ENCODE assay signal across 27 mouse cellular contexts in the genomic region with DNA sequence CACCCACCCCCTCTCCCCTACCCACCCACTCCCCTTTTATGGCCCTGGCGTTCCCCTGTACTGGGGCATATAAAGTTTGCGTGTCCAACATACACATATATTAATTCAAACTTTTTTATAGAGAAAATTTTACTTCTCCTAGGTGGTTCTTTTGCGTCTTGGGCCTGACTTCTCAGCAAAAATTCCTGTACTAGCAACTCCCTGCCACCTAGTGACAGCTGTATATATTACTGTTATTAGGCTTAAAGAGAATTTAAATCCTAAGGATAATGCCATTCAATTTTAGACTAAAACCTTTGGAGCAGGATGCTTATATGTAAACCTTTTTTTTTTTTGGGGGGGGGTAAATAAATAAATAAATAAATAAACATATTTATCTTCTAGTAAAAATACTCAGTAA. TPM values are rescaled to one million over a fixed set of nuclear protein-coding genes. Genes with fewer than 3 reads are reported as not detected.
A peak's percentile ranks its signal among the peaks of the same experiment; 100 is the strongest.
DNase-seq lines count a peak whose midpoint lies in the region; ATAC-seq and TF ChIP-seq lines count a peak whose summit lies in the region.
"Had no signal": no experiment of that assay in that cellular context is flagged by ENCODE, and none has a peak within 500 bp of the region (broad histone marks: within the 10 kb centered on the region; RNA-seq: fewer than 3 reads in every experiment).

No protein-coding gene starts in this region.

- TF ChIP-seq POLR2A in MEL (IDR thresholded peaks at IDR 0.05; ENCODE audit: control insufficient read depth in 1 of 2, insufficient read depth in 1 of 2, low read depth in 1 of 2, low read length in 2 of 2, poor library complexity in 1 of 2): no peak

- peak; percentile 40 for TF ChIP-seq RAD21 in MEL (IDR thresholded peaks at IDR 0.05; ENCODE audit: low read depth, low read length)

- H3K27ac ChIP-seq in hindbrain, postnatal 0 days: no peak overlapping the region
- H3K27ac ChIP-seq in hindbrain, embryonic 14.5 days: no peak overlapping the region
- H3K27ac ChIP-seq in lung, embryonic 14.5 days (ENCODE audit: low read depth): no peak overlapping the region
- no peak overlapping the region for H3K27ac ChIP-seq in MEL (ENCODE audit: control insufficient read depth, low read depth, low read length)
- H3K27ac ChIP-seq in stomach, postnatal 0 days (replicated peaks): no peak overlapping the region
- H3K27ac ChIP-seq: heart, embryonic 10.5 days; hindbrain, embryonic 10.5 days; limb, embryonic 15.5 days; liver, embryonic 15.5 days; midbrain, embryonic 12.5 days; neural tube, embryonic 13.5 days had no signal

- 87% methylated on average over 3 of the region's 3 CpGs for WGBS in hindbrain, postnatal 0 days
- 84% methylated on average over 3 of the region's 3 CpGs for WGBS in hindbrain, embryonic 14.5 days
- WGBS in lung, embryonic 14.5 days: 67% methylated on average over 3 of the region's 3 CpGs
- 71% methylated on average over 3 of the region's 3 CpGs for whole genome bisulfite sequencing in stomach, postnatal 0 days

- no peaks in the 10 kb centered on the region for H3K4me1 ChIP-seq in hindbrain, postnatal 0 days (ENCODE audit: insufficient read depth, low read length)
- H3K4me1 ChIP-seq in hindbrain, embryonic 14.5 days (replicated peaks; ENCODE audit: control insufficient read depth, insufficient read depth, low read length): no peaks in the 10 kb centered on the region
- no peaks in the 10 kb centered on the region for H3K4me1 ChIP-seq in lung, embryonic 14.5 days (ENCODE audit: insufficient read depth)
- no peaks in the 10 kb centered on the region for H3K4me1 ChIP-seq in MEL (ENCODE audit: control insufficient read depth in 1 of 2, insufficient read depth in 2 of 2, low read length in 2 of 2)
- H3K4me1 ChIP-seq in stomach, postnatal 0 days (replicated peaks; ENCODE audit: control insufficient read depth, insufficient read depth): no peaks in the 10 kb centered on the region
- H3K4me1 ChIP-seq: liver, embryonic 15.5 days; midbrain, embryonic 12.5 days; neural tube, embryonic 13.5 days had no signal

- peaks cover 6% of the 10 kb centered on the region; the same call in 1 of the 2 replicates for H3K36me3 ChIP-seq in hindbrain, postnatal 0 days (ENCODE audit: insufficient read depth, low read length)
- peaks cover 10% of the 10 kb centered on the region for H3K36me3 ChIP-seq in hindbrain, embryonic 14.5 days (replicated peaks; ENCODE audit: control insufficient read depth, insufficient read depth)
- H3K36me3 ChIP-seq in lung, embryonic 14.5 days (ENCODE audit: insufficient read depth): peaks cover 6% of the 10 kb centered on the region; the same call in 1 of the 2 replicates
- H3K36me3 ChIP-seq in MEL (ENCODE audit: control insufficient read depth in 1 of 2, insufficient read depth in 2 of 2, low read length in 2 of 2): no peaks in the 10 kb centered on the region
- peaks cover under 1% of the 10 kb centered on the region for H3K36me3 ChIP-seq in stomach, postnatal 0 days (ENCODE audit: control insufficient read depth, insufficient read depth, low read length)

- no peak for ATAC-seq in hindbrain, postnatal 0 days
- no peak for ATAC-seq in hindbrain, embryonic 14.5 days (ENCODE audit: low FRiP score)
- no peak for ATAC-seq in lung, embryonic 14.5 days (ENCODE audit: insufficient read depth)
- ATAC-seq in stomach, postnatal 0 days (ENCODE audit: low FRiP score, low TSS enrichment): no peak
- ATAC-seq: forebrain, embryonic 14.5 days had no signal

- no peaks in the 10 kb centered on the region for H3K27me3 ChIP-seq in hindbrain, postnatal 0 days (ENCODE audit: insufficient read depth, low read length)
- no peaks in the 10 kb centered on the region for H3K27me3 ChIP-seq in hindbrain, embryonic 14.5 days (ENCODE audit: control insufficient read depth, insufficient read depth, low read length)
- no peaks in the 10 kb centered on the region for H3K27me3 ChIP-seq in lung, embryonic 14.5 days (ENCODE audit: insufficient read depth, low read length)
- H3K27me3 ChIP-seq in MEL (ENCODE audit: control insufficient read depth in 1 of 2, insufficient read depth in 2 of 2, low read length in 2 of 2): no peaks in the 10 kb centered on the region; a peak in 1 of 4 replicates
- no peaks in the 10 kb centered on the region for H3K27me3 ChIP-seq in stomach, postnatal 0 days (ENCODE audit: control insufficient read depth, insufficient read depth, low read length)
- H3K27me3 ChIP-seq: limb, embryonic 15.5 days; liver, embryonic 15.5 days; midbrain, embryonic 12.5 days; neural tube, embryonic 13.5 days had no signal

- DNase-seq in hindbrain, postnatal 0 days (ENCODE audit: low spot score): no peak
- DNase-seq in hindbrain, embryonic 14.5 days (ENCODE audit: low spot score): no peak
- DNase-seq in lung, embryonic 14.5 days: peak; percentile 46
- DNase-seq in lung, adult 18-20 months: no peak
- DNase-seq in MEL (ENCODE audit: low read depth, low spot score): peak; percentile 40
- no peak for DNase-seq in stomach, postnatal 0 days (ENCODE audit: low spot score)
- DNase-seq in frontal cortex, postnatal 10 days (ENCODE audit: low spot score in 2 of 2): no peak
- DNase-seq: adrenal gland, postnatal 10 days; cerebellum, adult 9-10 months; gastrocnemius, postnatal 10 days; heart, postnatal 10 days; kidney, adult 18-20 months; kidney, postnatal 14 days; layer of hippocampus, postnatal 36 days; lung, postnatal 10 days; right cerebral cortex, postnatal 4 days; thymus, adult 18-20 months; thymus, postnatal 36 days had no signal

- TF ChIP-seq EP300 in MEL (IDR thresholded peaks at IDR 0.05; ENCODE audit: low read depth in 1 of 2, low read length in 2 of 2): no peak
- TF ChIP-seq EP300 in stomach, postnatal 0 days (optimal IDR thresholded peaks at IDR 0.05): no peak

- H3K4me3 ChIP-seq in hindbrain, postnatal 0 days (ENCODE audit: low read length): no peak overlapping the region
- no peak overlapping the region for H3K4me3 ChIP-seq in hindbrain, embryonic 14.5 days (replicated peaks; ENCODE audit: low read length)
- no peak overlapping the region for H3K4me3 ChIP-seq in lung, embryonic 14.5 days (ENCODE audit: low read depth, low read length)
- H3K4me3 ChIP-seq in MEL (ENCODE audit: control insufficient read depth in 1 of 2, insufficient read depth in 1 of 2, low read depth in 2 of 2, low read length in 2 of 2): no peak overlapping the region
- H3K4me3 ChIP-seq in stomach, postnatal 0 days (ENCODE audit: low read depth, low read length): no peak overlapping the region
- H3K4me3 ChIP-seq: heart, embryonic 10.5 days; hindbrain, embryonic 10.5 days; limb, embryonic 15.5 days; liver, embryonic 15.5 days; midbrain, embryonic 12.5 days; myocyte; neural tube, embryonic 13.5 days had no signal

- 0 out of 2 replicates have a peak, but pooled peaks have one; percentile 8 for TF ChIP-seq CTCF in hindbrain, postnatal 0 days (IDR thresholded peaks at IDR 0.05; ENCODE audit: low read depth)
- TF ChIP-seq CTCF in lung, embryonic 14.5 days (IDR thresholded peaks at IDR 0.05; ENCODE audit: low read depth): peak; percentile 19; the same call in 1 of the 2 replicates
- TF ChIP-seq CTCF in MEL (IDR thresholded peaks at IDR 0.05 in 2 of 3, conservative IDR thresholded peaks at IDR 0.05 in 1 of 3; ENCODE audit: control insufficient read depth in 1 of 3, insufficient read depth in 1 of 3, low read depth in 2 of 3, low read length in 3 of 3, poor library complexity in 1 of 3, severe bottlenecking in 1 of 3): peak in 1 of 3 experiments; percentile 31; a peak in 2 of 6 replicates
- TF ChIP-seq CTCF in stomach, postnatal 0 days (IDR thresholded peaks at IDR 0.05; ENCODE audit: low read depth): peak; percentile 49

- no peak overlapping the region for H3K4me2 ChIP-seq in hindbrain, postnatal 0 days (ENCODE audit: low read depth, low read length)
- H3K4me2 ChIP-seq in hindbrain, embryonic 14.5 days (replicated peaks): no peak overlapping the region
- no peak overlapping the region for H3K4me2 ChIP-seq in lung, embryonic 14.5 days
- no peak overlapping the region for H3K4me2 ChIP-seq in stomach, postnatal 0 days (replicated peaks; ENCODE audit: low read depth)
- H3K4me2 ChIP-seq: limb, embryonic 15.5 days; liver, embryonic 15.5 days; midbrain, embryonic 12.5 days; neural tube, embryonic 13.5 days had no signal

- H3K79me2 ChIP-seq in MEL (ENCODE audit: control insufficient read depth, insufficient read depth, low read length, poor library complexity): no peaks in the 10 kb centered on the region

- no peak overlapping the region for H3K9ac ChIP-seq in hindbrain, postnatal 0 days (replicated peaks; ENCODE audit: low read length)
- no peak overlapping the region for H3K9ac ChIP-seq in hindbrain, embryonic 14.5 days
- H3K9ac ChIP-seq in lung, embryonic 14.5 days: no peak overlapping the region
- H3K9ac ChIP-seq in MEL (ENCODE audit: control insufficient read depth, low read depth, low read length, poor library complexity, severe bottlenecking): no peak overlapping the region
- H3K9ac ChIP-seq in stomach, postnatal 0 days (ENCODE audit: low read length): no peak overlapping the region
- H3K9ac ChIP-seq: limb, embryonic 15.5 days; liver, embryonic 15.5 days; midbrain, embryonic 12.5 days; neural tube, embryonic 13.5 days had no signal

- no peaks in the 10 kb centered on the region for H3K9me3 ChIP-seq in hindbrain, postnatal 0 days (ENCODE audit: low read length)
- H3K9me3 ChIP-seq in hindbrain, embryonic 14.5 days (ENCODE audit: control insufficient read depth, low read length): no peaks in the 10 kb centered on the region
- no peaks in the 10 kb centered on the region for H3K9me3 ChIP-seq in lung, embryonic 14.5 days (ENCODE audit: low read depth, low read length)
- H3K9me3 ChIP-seq in MEL (replicated peaks; ENCODE audit: insufficient read depth, low read length): no peaks in the 10 kb centered on the region
- no peaks in the 10 kb centered on the region for H3K9me3 ChIP-seq in stomach, postnatal 0 days (ENCODE audit: control insufficient read depth, low read length)
- H3K9me3 ChIP-seq: G1E; heart, embryonic 10.5 days; hindbrain, embryonic 10.5 days; limb, embryonic 15.5 days; liver, embryonic 15.5 days; midbrain, embryonic 12.5 days; neural tube, embryonic 13.5 days had no signal

RNA-seq across cellular contexts. Expression of gene Scyl2, which starts 21.3 kb away (rescaled TPM):
- total RNA-seq in hindbrain, postnatal 0 days (2014; rRNA removed): 31.2 and 32.7 TPM in 2 replicates
- 6.9 and 7.1 TPM in 2 replicates for polyA plus RNA-seq in hindbrain, postnatal 0 days (2015; fragmentation: Nextera tagmentation; extraction: Ambion mirVana)
- polyA plus RNA-seq in hindbrain, embryonic 14.5 days (2014; fragmentation: Nextera tagmentation; extraction: Ambion mirVana): 15.6 and 18.5 TPM in 2 replicates
- polyA plus RNA-seq in lung, embryonic 14.5 days (2014; fragmentation: Nextera tagmentation; extraction: Ambion mirVana): 13.0 and 13.9 TPM in 2 replicates
- total RNA-seq in MEL (2012; rRNA removed): 19.8 and 21.8 TPM in 2 replicates
- polyA plus RNA-seq in MEL (2012; ENCODE audit: insufficient read depth in 1 of 2, insufficient read length in 2 of 2, low read depth in 1 of 2, low replicate concordance in 2 of 2, missing spikeins in 1 of 2): 10 to 100 TPM in 1 of 2 experiments, not detected in 1; 27.9 TPM
- 5.0 and 5.3 TPM in 2 replicates for polyA plus RNA-seq in stomach, postnatal 0 days (2015; fragmentation: Nextera tagmentation; extraction: Ambion mirVana)

RNA-seq across cellular contexts. Expression of gene Actr6, which starts 24.7 kb away (rescaled TPM):
- total RNA-seq in hindbrain, postnatal 0 days (2014; rRNA removed): 15.1 and 19.0 TPM in 2 replicates
- 53.6 and 61.1 TPM in 2 replicates for polyA plus RNA-seq in hindbrain, postnatal 0 days (2015; fragmentation: Nextera tagmentation; extraction: Ambion mirVana)
- polyA plus RNA-seq in hindbrain, embryonic 14.5 days (2014; fragmentation: Nextera tagmentation; extraction: Ambion mirVana): 53.2 and 58.4 TPM in 2 replicates
- polyA plus RNA-seq in lung, embryonic 14.5 days (2014; fragmentation: Nextera tagmentation; extraction: Ambion mirVana): 28.8 and 31.5 TPM in 2 replicates
- total RNA-seq in MEL (2012; rRNA removed): 14.4 and 14.6 TPM in 2 replicates
- 100 to 1,000 TPM in 1 of 2 experiments, 10 to 100 TPM in 1; 15.3 to 414 TPM for polyA plus RNA-seq in MEL (2012; ENCODE audit: insufficient read depth in 1 of 2, insufficient read length in 2 of 2, low read depth in 1 of 2, low replicate concordance in 2 of 2, missing spikeins in 1 of 2)
- 17.1 TPM in 2 replicates for polyA plus RNA-seq in stomach, postnatal 0 days (2015; fragmentation: Nextera tagmentation; extraction: Ambion mirVana)

RNA-seq across cellular contexts. Expression of gene Uhrf1bp1l, which starts 37.4 kb away (rescaled TPM):
- 28.5 and 28.9 TPM in 2 replicates for total RNA-seq in hindbrain, postnatal 0 days (2014; rRNA removed)
- polyA plus RNA-seq in hindbrain, postnatal 0 days (2015; fragmentation: Nextera tagmentation; extraction: Ambion mirVana): 32.3 TPM in 2 replicates
- polyA plus RNA-seq in hindbrain, embryonic 14.5 days (2014; fragmentation: Nextera tagmentation; extraction: Ambion mirVana): 34.8 and 35.9 TPM in 2 replicates
- polyA plus RNA-seq in lung, embryonic 14.5 days (2014; fragmentation: Nextera tagmentation; extraction: Ambion mirVana): 31.3 and 35.1 TPM in 2 replicates
- 26.0 and 29.4 TPM in 2 replicates for total RNA-seq in MEL (2012; rRNA removed)
- 10 to 100 TPM; 23.7 to 44.8 TPM for polyA plus RNA-seq in MEL (2012; ENCODE audit: insufficient read depth in 1 of 2, insufficient read length in 2 of 2, low read depth in 1 of 2, low replicate concordance in 2 of 2, missing spikeins in 1 of 2)
- 13.3 TPM in 2 replicates for polyA plus RNA-seq in stomach, postnatal 0 days (2015; fragmentation: Nextera tagmentation; extraction: Ambion mirVana)

Comparison
In these comparisons a context has a peak if more than half of its experiments do, and no peak if none do; other contexts are left out.
1. DNase-seq: peak in lung, embryonic 14.5 days (single experiment) and MEL (single experiment); none in hindbrain, postnatal 0 days (single experiment), hindbrain, embryonic 14.5 days (single experiment), lung, adult 18-20 months (0 of 2), stomach, postnatal 0 days (single experiment) and frontal cortex, postnatal 10 days (0 of 2).